Mouse (Mus musculus): ENCODE measurements around the gene Gnaq. TPM values are rescaled to one million over a fixed set of nuclear protein-coding genes. Genes with fewer than 3 reads are reported as not detected.

The Gnaq gene
- polyA plus RNA-seq, 1 experiment from 2014 or later: 59.0 TPM

GRCm38 (mm10) chr19:16287971-16288370, 155.3 kb downstream of the Gnaq start:
- Histone ChIP-seq H3K4me3 (ENCODE audit: low read depth, low read length) (no peak overlapping the region), H3K27me3 (ENCODE audit: control insufficient read depth, insufficient read depth, low read length) (no peaks in the 10 kb centered on the region), H3K9me3 (ENCODE audit: control insufficient read depth, low read length) (no peaks in the 10 kb centered on the region), H3K9ac (replicated peaks; ENCODE audit: low read depth, low read length) (no peak overlapping the region), H3K36me3 (ENCODE audit: control insufficient read depth, insufficient read depth, low read length) (no peaks in the 10 kb centered on the region), H3K4me2 (ENCODE audit: low read depth, low read length) (no peak overlapping the region), H3K27ac (ENCODE audit: low read depth, low read length) (no peak overlapping the region), H3K4me1 (ENCODE audit: control insufficient read depth, insufficient read depth, low read length) (peaks cover 27% of the 10 kb centered on the region)
- no peak for ATAC-seq (ENCODE audit: low read depth)
- WGBS: 87% methylated on average over 7 of the region's 7 CpGs

GRCm38 (mm10) chr19:16291088-16291487, 158.5 kb downstream of the Gnaq start:
- no peaks in the 10 kb centered on the region for H3K36me3 ChIP-seq (ENCODE audit: control insufficient read depth, insufficient read depth, low read length)
- no peaks in the 10 kb centered on the region for H3K9me3 ChIP-seq (ENCODE audit: control insufficient read depth, low read length)
- no peak overlapping the region for H3K9ac ChIP-seq (replicated peaks; ENCODE audit: low read depth, low read length)
- WGBS: 10% methylated on average over 3 of the region's 3 CpGs
- peak; percentile 38; the same call in 1 of the 2 replicates for ATAC-seq (ENCODE audit: low read depth)
- no peak overlapping the region for H3K4me2 ChIP-seq (ENCODE audit: low read depth, low read length)
- H3K4me3 ChIP-seq (ENCODE audit: low read depth, low read length): no peak overlapping the region
- H3K27me3 ChIP-seq (ENCODE audit: control insufficient read depth, insufficient read depth, low read length): no peaks in the 10 kb centered on the region
- H3K4me1 ChIP-seq (ENCODE audit: control insufficient read depth, insufficient read depth, low read length): peaks cover 23% of the 10 kb centered on the region
- no peak overlapping the region for H3K27ac ChIP-seq (ENCODE audit: low read depth, low read length)

GRCm38 (mm10) chr19:16292056-16292608, 159.5 kb downstream of the Gnaq start:
- no peaks in the 10 kb centered on the region for H3K27me3 ChIP-seq (ENCODE audit: control insufficient read depth, insufficient read depth, low read length)
- H3K27ac ChIP-seq (ENCODE audit: low read depth, low read length): 0 out of 2 replicates have a peak overlapping the region, but pooled peaks have one; percentile 10
- no peak overlapping the region for H3K4me3 ChIP-seq (ENCODE audit: low read depth, low read length)
- no peak overlapping the region for H3K4me2 ChIP-seq (ENCODE audit: low read depth, low read length)
- H3K9me3 ChIP-seq (ENCODE audit: control insufficient read depth, low read length): no peaks in the 10 kb centered on the region
- H3K4me1 ChIP-seq (ENCODE audit: control insufficient read depth, insufficient read depth, low read length): peaks cover 20% of the 10 kb centered on the region
- no peak overlapping the region for H3K9ac ChIP-seq (replicated peaks; ENCODE audit: low read depth, low read length)
- WGBS: 55% methylated on average over 2 of the region's 2 CpGs
- peak; percentile 38; the same call in 1 of the 2 replicates for ATAC-seq (ENCODE audit: low read depth)
- H3K36me3 ChIP-seq (ENCODE audit: control insufficient read depth, insufficient read depth, low read length): no peaks in the 10 kb centered on the region

- H3K36me3 ChIP-seq (ENCODE audit: control insufficient read depth, insufficient read depth, low read length): no peaks in the 10 kb centered on the region
- H3K27me3 ChIP-seq (ENCODE audit: control insufficient read depth, insufficient read depth, low read length): no peaks in the 10 kb centered on the region
- no peak for ATAC-seq (ENCODE audit: low read depth)
- no peak overlapping the region for H3K4me3 ChIP-seq (ENCODE audit: low read depth, low read length)
- H3K27ac ChIP-seq (ENCODE audit: low read depth, low read length): no peak overlapping the region
- no peaks in the 10 kb centered on the region for H3K9me3 ChIP-seq (ENCODE audit: control insufficient read depth, low read length)
- 93% methylated on average over 1 of the region's 1 CpGs for WGBS
- peaks cover 18% of the 10 kb centered on the region for H3K4me1 ChIP-seq (ENCODE audit: control insufficient read depth, insufficient read depth, low read length)
- no peak overlapping the region for H3K9ac ChIP-seq (replicated peaks; ENCODE audit: low read depth, low read length)
- H3K4me2 ChIP-seq (ENCODE audit: low read depth, low read length): no peak overlapping the region
Measured at GRCm38 (mm10) chr19:16292978-16293377, 160.3 kb downstream of the Gnaq start.

- Histone ChIP-seq H3K27me3 (ENCODE audit: control insufficient read depth, insufficient read depth, low read length) (no peaks in the 10 kb centered on the region), H3K4me1 (ENCODE audit: control insufficient read depth, insufficient read depth, low read length) (no peaks in the 10 kb centered on the region), H3K27ac (ENCODE audit: low read depth, low read length) (no peak overlapping the region), H3K4me3 (ENCODE audit: low read depth, low read length) (no peak overlapping the region), H3K9ac (replicated peaks; ENCODE audit: low read depth, low read length) (no peak overlapping the region), H3K9me3 (ENCODE audit: control insufficient read depth, low read length) (no peaks in the 10 kb centered on the region), H3K36me3 (ENCODE audit: control insufficient read depth, insufficient read depth, low read length) (no peaks in the 10 kb centered on the region), H3K4me2 (ENCODE audit: low read depth, low read length) (no peak overlapping the region)
- 0 out of 2 replicates have a peak, but pooled peaks have one; percentile 34 for ATAC-seq (ENCODE audit: low read depth)
- 70% methylated on average over 4 of the region's 4 CpGs for WGBS
Measured at GRCm38 (mm10) chr19:16300413-16300812, 167.8 kb downstream of the Gnaq start.

GRCm38 (mm10) chr19:16301336-16301735, 168.7 kb downstream of the Gnaq start:
- no peaks in the 10 kb centered on the region for H3K9me3 ChIP-seq (ENCODE audit: control insufficient read depth, low read length)
- H3K4me3 ChIP-seq (ENCODE audit: low read depth, low read length): no peak overlapping the region
- no peak overlapping the region for H3K9ac ChIP-seq (replicated peaks; ENCODE audit: low read depth, low read length)
- no peak overlapping the region for H3K27ac ChIP-seq (ENCODE audit: low read depth, low read length)
- H3K27me3 ChIP-seq (ENCODE audit: control insufficient read depth, insufficient read depth, low read length): no peaks in the 10 kb centered on the region
- no peak overlapping the region for H3K4me2 ChIP-seq (ENCODE audit: low read depth, low read length)
- no peaks in the 10 kb centered on the region for H3K4me1 ChIP-seq (ENCODE audit: control insufficient read depth, insufficient read depth, low read length)
- H3K36me3 ChIP-seq (ENCODE audit: control insufficient read depth, insufficient read depth, low read length): no peaks in the 10 kb centered on the region
- WGBS: 63% methylated on average over 7 of the region's 7 CpGs
- ATAC-seq (ENCODE audit: low read depth): no peak

- no peak overlapping the region for H3K27ac ChIP-seq (ENCODE audit: low read depth, low read length)
- H3K27me3 ChIP-seq (ENCODE audit: control insufficient read depth, insufficient read depth, low read length): no peaks in the 10 kb centered on the region
Measured at GRCm38 (mm10) chr19:16309031-16309430, 176.4 kb downstream of the Gnaq start.

GRCm38 (mm10) chr19:16314295-16314821, 181.7 kb downstream of the Gnaq start:
- ATAC-seq (ENCODE audit: low read depth): peak; percentile 28; the same call in 1 of the 2 replicates
- Histone ChIP-seq H3K27ac (ENCODE audit: low read depth, low read length) (no peak overlapping the region), H3K4me2 (ENCODE audit: low read depth, low read length) (no peak overlapping the region; the same call in 1 of the 2 replicates), H3K9me3 (ENCODE audit: control insufficient read depth, low read length) (no peaks in the 10 kb centered on the region), H3K27me3 (ENCODE audit: control insufficient read depth, insufficient read depth, low read length) (no peaks in the 10 kb centered on the region), H3K4me3 (ENCODE audit: low read depth, low read length) (no peak overlapping the region), H3K4me1 (ENCODE audit: control insufficient read depth, insufficient read depth, low read length) (peaks cover 8% of the 10 kb centered on the region), H3K36me3 (ENCODE audit: control insufficient read depth, insufficient read depth, low read length) (no peaks in the 10 kb centered on the region), H3K9ac (replicated peaks; ENCODE audit: low read depth, low read length) (no peak overlapping the region)
- 36% methylated on average over 4 of the region's 4 CpGs for WGBS

More at GRCm38 (mm10) chr19:16309031-16309430, 176.4 kb downstream of the Gnaq start:
- Histone ChIP-seq H3K4me1 (ENCODE audit: control insufficient read depth, insufficient read depth, low read length) (peaks cover 3% of the 10 kb centered on the region), H3K9ac (replicated peaks; ENCODE audit: low read depth, low read length) (no peak overlapping the region), H3K9me3 (ENCODE audit: control insufficient read depth, low read length) (no peaks in the 10 kb centered on the region), H3K36me3 (ENCODE audit: control insufficient read depth, insufficient read depth, low read length) (no peaks in the 10 kb centered on the region), H3K4me2 (ENCODE audit: low read depth, low read length) (no peak overlapping the region), H3K4me3 (ENCODE audit: low read depth, low read length) (no peak overlapping the region)
- ATAC-seq (ENCODE audit: low read depth): no peak

GRCm38 (mm10) chr19:16315525-16315924, 182.9 kb downstream of the Gnaq start:
- no peaks in the 10 kb centered on the region for H3K27me3 ChIP-seq (ENCODE audit: control insufficient read depth, insufficient read depth, low read length)
- no peaks in the 10 kb centered on the region for H3K36me3 ChIP-seq (ENCODE audit: control insufficient read depth, insufficient read depth, low read length)
- no peak overlapping the region for H3K9ac ChIP-seq (replicated peaks; ENCODE audit: low read depth, low read length)
- no peak overlapping the region for H3K4me3 ChIP-seq (ENCODE audit: low read depth, low read length)
- no peak for ATAC-seq (ENCODE audit: low read depth)
- H3K4me2 ChIP-seq (ENCODE audit: low read depth, low read length): no peak overlapping the region
- peaks cover 7% of the 10 kb centered on the region for H3K4me1 ChIP-seq (ENCODE audit: control insufficient read depth, insufficient read depth, low read length)
- no peaks in the 10 kb centered on the region for H3K9me3 ChIP-seq (ENCODE audit: control insufficient read depth, low read length)
- no peak overlapping the region for H3K27ac ChIP-seq (ENCODE audit: low read depth, low read length)
- 90% methylated on average over 4 of the region's 4 CpGs for WGBS

Measured in neural tube, embryonic 14.5 days (tissue).